Mouse (Mus musculus): ENCODE measurements around the gene Il11ra1. TPM values are rescaled to one million over a fixed set of nuclear protein-coding genes. Genes with fewer than 3 reads are reported as not detected.

Il11ra1 gene
- total RNA-seq, 2 experiments from 2014 or later = 79.1 to 85.0 TPM

DNA sequence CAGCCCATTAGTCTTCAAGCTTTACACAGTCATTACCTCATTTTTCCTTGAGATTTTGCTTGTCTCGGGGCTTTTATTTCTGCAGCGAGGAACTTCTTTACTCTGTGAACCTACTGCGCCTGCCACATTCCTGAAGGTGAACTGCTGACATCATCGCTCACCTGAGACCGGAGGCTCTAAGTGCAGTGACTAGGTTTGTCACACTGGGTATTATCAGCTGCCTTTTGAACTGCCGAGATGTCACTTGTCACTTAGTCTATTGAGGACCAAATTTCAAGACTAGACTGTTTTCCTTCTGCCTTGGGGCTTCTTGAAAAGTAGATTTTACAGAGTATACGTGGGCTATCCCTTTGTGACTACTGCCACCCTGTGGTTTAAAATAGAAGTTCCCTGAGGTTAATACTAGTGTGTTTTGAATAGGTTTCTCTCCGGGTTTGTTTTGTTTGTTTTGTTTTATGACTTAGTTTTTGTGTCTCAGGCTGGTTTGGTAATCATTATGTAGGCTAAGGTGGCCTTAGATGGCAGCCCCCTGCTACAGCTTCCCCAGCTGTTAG is 8.5 kb downstream of the Il11ra1 start:
- peak in 1 of 2 experiments; percentile 51 for DNase-seq

DNA sequence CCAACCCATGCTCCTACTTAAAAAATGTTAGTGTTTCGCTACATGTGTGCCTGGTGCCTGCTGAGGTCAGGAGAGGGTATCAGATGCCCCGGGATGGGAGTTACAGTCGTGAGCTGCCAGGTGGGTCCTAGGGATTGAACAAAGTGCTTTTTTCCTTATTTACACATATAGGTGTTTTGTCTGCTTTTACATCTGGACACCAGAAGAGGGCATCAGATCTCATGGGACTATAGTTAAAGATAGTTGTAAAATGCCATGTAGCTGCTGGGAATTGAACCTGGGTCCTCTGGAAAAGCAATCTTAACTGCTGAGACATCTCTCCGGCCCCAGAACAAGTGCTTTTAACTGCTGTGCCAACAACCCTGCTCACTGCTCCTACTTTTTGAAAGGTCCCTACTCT is 10.4 kb downstream of the Il11ra1 start:
- no peak for DNase-seq

DNA sequence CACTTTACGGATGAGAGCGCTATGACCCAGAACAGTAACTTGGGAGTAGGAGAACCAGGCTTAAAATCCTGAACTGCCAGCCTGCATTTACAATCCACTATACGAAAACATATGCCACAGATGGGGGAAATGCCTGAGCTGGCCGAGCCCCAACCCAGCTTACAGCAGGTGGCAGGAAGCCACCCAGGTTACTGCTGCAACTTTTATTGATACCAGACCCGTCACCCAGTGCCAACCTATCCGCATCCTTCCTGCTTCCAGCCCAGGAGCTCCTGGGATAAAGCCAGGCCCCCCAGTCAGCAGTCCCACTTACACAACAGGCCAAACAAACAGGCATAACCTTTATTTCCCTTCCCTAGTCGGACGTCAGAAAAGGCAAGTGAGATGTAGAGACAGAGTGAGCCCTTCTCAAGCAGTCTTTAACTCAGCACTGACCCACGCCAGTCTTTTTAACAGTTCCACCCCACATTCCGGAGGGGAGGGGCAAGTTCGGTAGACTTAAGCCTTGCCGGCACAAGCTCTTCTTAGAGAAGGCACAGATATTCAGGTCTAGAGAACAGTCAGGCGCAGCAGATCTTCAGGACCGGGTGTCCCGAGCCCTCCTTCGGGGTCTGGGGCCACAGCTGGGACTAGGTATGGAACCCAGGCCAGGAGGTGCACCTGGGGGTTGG is 12.1 kb downstream of the Il11ra1 start:
- no peak for DNase-seq

DNA sequence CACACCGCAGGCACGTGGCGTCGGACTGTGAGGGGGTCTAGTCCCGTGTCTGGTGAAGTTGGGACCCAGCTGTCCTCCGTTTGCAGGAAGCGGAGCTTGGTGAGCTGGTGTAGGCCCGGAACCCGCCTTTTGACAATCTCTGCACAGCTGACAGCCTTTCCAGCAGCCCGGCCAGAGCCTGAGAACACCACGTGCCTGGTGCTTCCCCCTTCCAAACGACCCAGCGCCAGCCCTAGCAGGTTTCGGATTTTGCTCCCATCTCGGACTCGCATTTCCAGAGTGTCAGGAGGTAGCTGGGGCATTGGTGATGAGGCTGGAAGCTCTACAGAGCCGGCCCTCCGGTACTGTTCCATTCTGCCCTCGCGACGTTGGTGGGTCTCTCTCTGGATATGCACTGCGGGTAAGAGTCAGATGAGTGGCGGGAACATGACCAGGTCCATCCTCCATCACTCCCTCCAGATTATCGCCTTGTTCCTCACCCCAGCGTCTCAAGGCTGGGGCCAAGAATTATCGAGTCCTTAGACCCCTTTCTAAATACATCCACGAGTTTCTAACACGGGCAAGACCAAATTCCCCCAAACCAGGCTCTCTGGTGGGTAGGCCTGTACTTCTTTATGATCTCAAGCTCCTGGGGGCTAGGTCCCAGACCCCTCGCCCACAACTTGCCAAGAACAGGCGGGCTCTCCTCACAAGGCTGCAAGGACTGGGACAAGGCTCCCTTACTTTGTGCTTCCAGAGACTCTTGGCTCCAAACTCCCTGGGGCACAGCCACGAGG is 12.8 kb downstream of the Il11ra1 start:
- DNase-seq = peak in 1 of 2 experiments; percentile 24

DNA sequence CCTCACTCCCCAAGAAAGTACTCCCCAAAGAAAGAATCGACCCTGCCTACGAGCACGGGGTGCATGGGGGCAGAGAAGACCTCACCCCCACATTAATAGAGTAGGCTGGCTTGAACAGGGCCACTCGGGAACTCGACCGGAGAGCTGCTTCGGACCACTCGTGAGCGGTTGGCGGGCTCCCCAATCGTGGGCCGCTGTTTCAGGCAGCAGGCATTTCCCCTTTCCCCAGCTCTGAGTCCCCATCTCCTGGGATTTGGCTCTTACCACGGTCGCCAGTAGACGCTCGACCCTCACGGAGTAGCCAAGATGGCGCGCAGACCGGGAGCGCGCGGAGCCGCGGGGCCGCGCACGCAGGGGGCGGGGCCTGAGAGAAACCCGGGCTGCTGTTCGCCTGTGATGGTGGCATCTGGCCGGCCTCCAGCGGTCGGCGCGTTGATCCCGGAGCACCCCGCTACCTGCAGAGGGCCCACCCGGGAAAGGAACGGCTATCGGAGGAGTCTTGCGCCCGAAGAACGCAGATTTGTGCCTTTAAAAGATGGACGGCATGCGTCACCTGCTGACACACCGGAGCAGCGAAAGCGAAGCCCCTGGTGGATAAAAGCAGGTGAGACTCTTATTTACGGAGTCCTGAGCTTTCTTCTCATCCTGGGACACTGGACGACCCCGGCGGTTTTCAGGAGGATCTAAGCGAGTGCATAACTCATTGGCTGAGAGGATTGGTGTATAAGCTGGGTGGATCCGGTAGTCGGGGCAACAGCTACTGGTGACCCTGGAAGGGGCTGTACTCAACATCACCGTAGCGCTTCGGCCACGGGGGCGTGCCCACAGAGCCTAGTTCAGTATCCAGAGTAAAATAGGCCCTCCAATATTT is 13.6 kb downstream of the Il11ra1 start, which contains the start of gene Rpp25l:
TSS of gene Rpp25l (minus strand) at position 338 of the 871 bp plus-strand sequence.
- DNase-seq = peak; percentile 86 to 93

DNA sequence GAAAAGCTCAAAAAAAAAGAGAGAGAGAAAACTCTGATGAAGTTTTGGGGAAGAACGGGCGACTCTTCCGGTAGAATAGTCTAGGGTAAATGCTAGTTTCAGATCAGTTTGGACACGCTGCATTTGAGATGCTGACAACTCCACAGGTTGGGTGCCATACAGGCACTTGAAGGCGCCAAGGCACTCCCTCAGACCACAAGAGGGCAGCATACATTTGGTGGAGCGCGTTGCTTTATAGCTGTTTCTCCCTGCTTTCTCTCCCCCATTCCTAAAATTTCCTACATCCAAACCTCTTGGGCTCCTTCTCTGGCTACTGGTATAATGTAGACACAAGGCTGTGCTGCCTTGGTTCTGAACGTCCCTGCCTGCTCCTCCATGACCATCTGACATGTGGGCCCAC is 14.5 kb downstream of the Il11ra1 start:
- peak; percentile 71 to 74 for DNase-seq

DNA sequence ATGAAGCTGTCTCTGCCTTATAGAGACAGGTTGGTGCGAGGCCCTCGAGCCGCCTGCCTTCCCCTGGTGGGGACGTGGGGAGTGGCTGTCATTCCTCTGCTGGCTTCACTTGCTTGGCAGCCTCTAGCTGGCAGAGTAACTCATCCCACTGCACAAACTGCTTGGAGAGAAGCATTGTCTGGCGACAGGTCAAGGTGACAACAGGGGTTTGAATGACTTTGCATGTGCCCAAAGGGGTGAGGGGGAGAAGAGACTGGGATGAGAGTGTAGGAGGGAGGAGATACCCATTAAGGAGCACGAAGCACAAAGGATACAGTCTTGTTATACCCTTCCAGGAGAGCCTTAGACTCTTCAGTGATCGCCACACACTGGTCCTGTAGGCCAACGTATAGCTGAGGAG is 15.3 kb downstream of the Il11ra1 start:
- no peak for DNase-seq

DNA sequence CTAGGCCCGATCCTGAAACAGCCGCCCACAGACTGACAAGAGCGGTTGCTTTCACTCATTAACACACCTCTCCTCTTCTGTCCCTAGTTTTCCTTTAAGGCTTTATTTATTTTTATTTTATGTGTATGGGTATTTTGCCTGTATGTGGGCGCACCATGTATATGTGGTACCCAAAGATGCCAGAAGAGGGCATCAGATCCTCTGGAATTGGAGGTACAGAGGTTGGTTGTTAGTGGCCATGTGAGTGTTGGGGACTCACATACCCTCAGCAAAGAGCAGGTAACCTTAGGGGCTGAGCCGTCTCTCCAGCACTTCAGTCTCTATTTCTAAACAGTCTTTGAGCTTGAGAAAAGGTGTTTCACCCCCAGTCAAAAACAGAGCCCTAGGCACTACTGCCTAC is 15.8 kb downstream of the Il11ra1 start:
- peak; percentile 34 to 58 for DNase-seq

DNA sequence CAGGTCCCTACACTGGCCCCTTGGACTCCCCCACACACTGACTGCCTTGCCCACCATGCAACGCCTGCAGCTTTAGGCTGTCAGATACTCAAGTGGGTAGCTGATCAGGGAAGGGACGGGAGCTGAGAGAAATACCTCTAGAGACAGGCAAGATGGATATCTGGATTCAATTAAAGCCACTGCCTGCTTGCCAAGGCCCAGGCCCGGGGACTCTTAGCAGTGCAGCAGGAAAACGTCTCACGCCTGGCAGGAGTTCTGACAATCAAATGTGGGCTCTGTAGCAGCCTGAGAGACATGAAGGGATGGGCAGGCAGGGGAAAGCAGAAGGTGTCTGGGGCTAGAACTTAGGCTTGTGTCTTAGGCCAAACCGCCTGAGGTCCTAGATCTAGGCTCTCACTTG is 17.0 kb downstream of the Il11ra1 start:
- DNase-seq = no peak

DNA sequence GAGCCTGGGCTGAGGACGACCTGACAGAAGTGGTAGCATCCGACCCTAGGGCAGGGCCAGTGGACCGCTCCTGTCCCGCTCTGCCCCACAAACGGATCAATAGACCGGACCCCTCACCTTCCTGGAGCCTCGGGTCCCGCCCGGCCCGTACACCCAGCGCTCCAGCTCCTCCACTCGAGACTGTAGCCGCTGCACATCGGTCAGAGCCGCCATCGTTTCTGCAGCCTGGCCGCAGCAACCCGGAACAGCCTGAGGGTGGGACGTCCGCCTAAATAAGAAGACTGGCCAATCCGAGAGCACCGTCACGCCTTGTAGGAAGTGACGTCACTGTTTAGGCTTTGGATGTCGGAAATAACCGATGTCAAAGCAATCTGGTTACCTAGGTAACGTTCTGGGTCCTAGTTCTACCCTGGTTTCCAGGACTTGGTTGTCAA is 23.1 kb downstream of the Il11ra1 start, which contains the start of gene Dctn3:
TSS of gene Dctn3 (minus strand) at position 253 of the 434 bp plus-strand sequence.
- DNase-seq = peak; percentile 89 to 90

DNA sequence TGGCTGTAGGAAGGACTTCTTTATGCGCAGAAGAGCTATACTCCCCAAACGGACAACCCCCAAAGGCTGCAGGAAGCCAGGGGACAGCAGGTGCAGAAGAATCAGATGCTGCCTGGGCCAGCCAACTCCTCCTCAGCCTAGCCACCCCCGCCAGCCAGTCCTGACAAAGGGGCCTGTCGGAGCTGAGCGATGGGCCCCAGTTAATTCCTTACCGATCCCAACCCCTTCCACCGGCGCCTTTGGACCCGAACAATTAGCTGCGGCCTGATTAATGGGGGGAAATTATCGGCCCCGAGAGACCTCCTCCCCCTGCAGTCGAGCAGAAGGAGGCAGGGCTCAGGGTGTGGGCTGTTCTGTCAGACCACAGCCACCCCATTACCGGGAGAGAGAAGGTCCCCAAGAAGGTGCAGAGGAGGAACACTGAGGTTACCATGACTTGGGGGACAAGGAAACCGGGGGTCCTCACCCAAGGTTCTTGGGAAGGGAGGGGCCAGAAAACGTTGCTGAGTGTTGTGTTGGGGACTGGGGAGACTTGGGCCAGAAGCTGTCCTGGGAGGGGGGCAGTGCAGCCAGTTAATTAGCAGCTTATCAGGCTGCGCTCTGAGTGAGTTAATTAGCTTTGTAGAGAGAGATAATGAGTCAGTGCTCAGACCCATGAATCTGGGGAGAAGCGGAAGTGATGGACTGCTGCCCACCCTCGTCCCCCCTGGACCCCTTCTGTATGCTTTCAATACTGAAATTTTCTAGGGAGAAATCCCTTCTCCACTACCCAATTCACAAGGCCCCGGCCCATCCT is 27.2 kb downstream of the Il11ra1 start:
- no peak for DNase-seq

DNA sequence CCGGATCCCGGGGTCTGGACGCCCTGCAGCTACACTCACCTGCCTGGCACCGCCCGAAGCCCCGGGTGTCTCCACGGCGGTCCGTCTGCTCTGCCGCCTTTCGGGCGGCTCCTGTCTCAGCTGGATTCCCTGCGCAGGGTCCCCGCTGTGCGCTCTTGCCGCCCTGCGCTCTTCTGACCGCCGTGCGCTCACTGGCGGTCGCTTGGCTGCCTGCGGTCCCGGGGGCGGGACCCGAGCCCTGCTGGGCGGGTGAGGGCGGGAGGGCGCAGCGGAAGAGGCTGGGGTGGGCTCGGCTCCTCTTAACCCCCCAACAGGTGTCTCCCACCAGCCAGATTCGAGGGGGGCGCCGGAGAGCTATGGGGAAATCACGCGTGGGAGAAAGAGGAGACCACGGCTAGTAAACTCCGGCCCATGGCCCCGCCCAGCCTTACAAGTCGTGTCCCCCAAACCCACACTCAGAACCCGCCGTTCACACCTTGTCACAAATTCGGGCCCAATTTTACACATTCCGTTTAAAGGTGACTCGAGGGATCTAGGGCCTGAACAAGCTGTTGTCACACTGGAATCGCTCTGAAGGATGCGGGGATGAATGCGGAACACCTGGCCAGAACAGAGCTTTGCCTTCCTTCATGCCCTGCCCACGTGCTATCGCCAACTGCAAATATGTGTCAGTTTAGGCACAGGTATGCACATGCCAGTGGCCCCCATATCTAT is 31.4 kb downstream of the Il11ra1 start, which contains the start of gene Arid3c:
TSS of gene Arid3c (minus strand) at position 91 of the 714 bp plus-strand sequence.
- DNase-seq = peak; percentile 21 to 25

DNA sequence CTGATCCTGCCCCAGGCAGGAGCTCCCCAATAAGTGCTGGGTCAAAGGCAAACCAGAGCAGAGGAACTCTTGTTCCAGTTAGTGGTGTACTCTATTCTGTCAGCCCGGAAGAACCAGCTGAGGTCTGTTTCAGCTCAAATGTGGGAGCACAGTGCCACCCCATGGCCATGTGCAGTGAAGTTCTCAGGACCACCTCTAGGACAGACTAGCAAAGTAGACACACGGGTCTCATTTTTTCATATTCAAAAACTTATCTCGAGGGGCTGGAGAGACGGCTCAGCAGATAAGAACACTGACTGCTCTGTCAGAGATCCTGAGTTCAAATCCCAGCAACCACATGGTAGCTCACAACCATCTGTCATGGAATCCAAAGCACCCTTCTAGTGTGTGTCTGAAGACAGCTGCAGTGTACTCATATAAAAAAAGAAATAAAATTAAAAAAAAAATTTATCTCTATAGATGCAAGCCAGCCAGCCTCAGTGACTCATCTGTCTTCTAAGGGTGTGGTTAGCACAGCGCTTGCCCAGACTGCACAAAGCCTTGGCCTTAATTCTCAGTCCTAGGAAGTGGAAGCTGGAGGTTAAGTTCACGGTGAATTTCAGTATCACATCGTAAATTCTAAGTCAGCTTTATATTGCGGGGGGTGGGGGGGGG is 37.9 kb downstream of the Il11ra1 start:
- peak; percentile 73 to 81 for DNase-seq

DNA sequence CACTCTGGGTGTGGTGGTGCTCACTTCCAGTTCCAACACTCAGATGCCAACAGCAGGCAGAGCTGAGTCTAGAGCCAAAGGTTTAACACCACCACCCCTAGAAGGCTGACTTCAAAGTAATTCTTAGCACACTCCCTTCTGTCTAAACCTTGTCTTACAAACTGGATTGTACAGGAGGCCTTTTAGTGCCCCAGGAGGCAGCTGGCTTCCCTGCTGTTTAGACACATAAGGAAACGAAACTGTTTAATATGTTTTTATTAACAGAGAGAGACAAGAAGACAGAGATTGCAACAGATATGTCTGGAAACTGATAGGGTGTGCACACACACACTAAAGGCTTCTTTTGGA is 38.4 kb downstream of the Il11ra1 start:
- DNase-seq = no peak

DNA sequence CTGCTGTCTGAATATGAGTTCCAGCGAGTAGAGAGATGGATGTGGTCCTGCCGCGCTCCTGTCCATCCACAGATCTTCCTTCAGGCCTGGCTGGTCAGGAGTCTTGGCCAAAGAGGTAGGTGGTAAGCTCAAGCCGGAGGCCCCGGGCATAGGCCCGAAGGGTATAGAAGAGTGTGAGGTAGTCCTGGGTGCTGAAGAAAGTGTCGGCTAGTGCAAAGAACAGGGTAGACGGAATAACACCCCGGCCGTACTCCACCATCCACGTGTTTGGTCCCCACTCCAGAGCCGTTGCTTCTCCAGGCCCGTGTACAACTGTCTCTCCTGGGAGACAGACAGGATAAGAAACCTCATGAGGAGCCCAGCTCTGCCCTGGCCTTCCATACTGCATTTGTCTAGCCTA is 39.5 kb downstream of the Il11ra1 start:
- DNase-seq = no peak

DNA sequence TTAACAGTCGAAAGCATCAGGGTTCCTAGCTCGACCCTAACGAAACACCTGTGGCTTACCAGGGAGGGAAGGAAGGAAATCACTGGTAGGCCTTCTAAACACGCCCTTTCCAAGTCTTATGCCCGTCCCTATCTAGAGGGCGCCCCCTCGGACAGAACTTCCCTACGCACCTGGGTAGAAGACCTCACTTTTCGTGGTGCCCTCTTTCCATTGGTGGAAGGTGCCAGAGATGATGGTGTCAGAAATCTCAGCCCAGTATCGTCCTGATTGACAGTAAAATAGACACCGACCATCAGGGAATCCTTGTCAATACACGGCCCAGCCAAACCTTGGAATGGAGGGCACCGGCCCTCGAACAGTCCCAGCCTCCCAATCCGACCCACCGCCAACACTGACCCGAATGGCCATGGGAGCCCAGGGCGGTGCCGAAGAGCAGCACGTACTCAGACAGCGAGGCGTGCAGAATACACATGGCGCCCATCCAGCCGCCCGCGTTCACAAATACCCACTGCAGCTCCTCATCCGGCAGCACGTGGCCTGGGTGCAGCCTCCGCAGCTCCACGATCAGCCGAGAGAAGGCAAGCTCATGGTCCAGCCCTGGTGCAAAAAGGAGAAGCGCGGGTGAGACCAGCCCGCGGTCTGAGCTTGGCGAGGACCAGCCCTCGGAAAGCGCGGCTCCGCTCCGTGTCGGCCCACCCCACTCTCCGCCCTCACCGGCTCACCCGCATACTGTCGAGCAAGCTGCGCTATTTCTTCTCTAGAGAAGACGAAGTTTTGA is 40.8 kb downstream of the Il11ra1 start:
- DNase-seq = peak; percentile 73 to 78

DNA sequence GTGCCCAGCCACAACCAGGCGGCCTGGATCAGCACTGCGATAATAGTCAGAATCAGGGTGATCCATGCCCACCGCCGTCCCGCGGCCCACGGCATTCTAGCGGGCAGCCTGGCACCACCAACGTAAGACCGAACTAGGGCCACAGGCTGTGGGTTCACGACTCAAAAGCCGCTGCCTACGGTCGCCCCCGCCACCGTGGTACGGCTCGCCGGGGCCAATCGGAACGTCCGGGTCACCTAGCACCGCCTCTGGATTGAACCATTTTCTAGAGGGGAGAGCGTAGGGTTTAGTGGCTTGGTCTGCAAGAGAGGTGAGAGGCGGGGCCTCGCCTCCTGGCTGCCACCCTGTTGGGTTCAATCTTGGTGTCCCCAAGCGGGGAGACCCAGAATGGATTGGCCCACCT is 41.4 kb downstream of the Il11ra1 start:
- DNase-seq = peak; percentile 95

DNA sequence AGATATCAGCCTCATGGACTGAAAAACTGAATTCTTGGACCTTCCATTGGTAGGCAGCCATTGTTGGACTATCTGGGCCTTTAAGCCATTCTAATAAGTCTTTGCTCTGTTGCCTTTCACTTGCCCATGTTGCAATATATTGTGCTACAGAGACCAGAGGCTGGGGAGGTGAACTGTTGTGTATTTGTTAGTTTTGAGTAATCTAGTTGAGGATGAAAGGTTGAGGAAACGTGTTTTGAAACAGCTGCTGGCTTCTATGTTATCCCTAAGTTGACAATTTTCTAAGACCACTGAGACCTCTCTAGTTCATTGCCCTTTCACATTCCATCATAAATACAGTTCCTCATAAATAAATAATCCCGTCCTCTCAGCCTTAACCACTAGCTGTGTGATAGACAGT is 44.3 kb downstream of the Il11ra1 start:
- DNase-seq = no peak

DNA sequence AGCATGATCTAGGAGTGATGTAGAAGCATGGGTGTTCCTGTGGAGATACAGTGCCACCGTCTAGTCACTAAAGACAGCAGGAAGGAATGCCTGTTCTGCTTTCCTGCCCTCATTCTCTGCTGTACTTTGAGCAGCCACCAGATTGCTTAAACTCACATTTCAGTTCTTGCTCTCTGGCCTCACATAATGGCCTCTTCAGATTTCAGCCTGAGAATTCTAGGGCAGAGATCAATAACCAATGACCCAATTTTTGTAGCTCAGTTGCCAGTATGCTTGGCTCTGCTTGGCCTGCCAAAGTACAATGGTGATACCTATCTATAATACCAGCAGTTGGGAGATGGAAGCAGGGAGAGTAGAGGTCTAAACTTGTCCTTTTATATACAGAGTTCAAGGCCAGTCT is 45.2 kb downstream of the Il11ra1 start:
- no peak for DNase-seq
